Mouse (Mus musculus): ENCODE data around the gene Eif4g3.
A peak's percentile ranks its signal among the peaks of the same experiment; 100 is the strongest.
"Not testable (repeated sequence)": the region's sequence is repeated elsewhere in the genome, so short reads cannot be mapped to it uniquely, and the experiment has no call there.

The Eif4g3 gene

DNA sequence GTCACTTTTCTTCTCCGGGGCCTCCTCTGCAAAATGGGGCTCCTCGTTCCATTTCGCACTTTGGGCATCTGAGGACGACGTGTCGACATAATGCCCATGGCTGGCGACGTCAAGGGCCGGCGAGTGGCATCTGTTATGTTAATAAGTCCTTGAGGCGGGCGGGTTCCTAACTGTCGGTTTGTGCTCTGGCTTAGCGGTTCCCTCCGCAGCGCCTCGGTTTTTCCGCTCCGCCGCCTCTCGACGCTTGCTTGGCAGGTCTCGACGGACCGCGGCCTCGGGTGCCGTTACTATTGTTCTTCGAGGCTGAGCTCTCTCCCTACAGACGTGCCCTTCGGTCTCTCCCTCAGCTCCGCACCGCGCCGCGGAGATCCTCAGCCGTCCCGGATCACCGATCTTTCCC lies at the start of gene Eif4g3:
Gene Eif4g3, plus strand, starts transcription at position 133 of the 400 bp plus-strand sequence.
- DNase-seq (ENCODE audit: low spot score): no peak

DNA sequence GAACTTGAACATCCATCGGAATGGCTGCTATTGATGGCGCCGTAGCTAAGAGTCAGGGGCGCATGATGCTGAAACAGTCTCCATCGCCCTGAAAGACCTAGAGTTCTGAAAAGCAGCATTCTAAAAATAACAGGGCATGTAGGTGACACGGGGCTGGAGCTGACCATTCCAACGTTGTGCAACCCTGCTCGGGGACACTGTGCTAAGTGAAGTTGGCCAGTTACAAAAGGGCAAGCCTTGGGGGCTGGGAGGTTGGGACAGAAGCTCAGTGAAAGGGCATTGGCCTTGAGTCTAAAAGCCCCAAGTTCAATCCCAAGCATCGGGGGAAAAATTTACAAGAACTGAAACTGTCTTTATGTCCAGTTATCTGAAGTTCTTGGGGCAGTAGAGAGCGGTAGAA lies 49.3 kb upstream of the Eif4g3 start:
- DNase-seq (ENCODE audit: low spot score): no peak

- no peak for DNase-seq (ENCODE audit: low spot score)
These were observed 47.4 kb upstream of the Eif4g3 start for GRCm38 (mm10) chr4:137945376-137945775.

DNA sequence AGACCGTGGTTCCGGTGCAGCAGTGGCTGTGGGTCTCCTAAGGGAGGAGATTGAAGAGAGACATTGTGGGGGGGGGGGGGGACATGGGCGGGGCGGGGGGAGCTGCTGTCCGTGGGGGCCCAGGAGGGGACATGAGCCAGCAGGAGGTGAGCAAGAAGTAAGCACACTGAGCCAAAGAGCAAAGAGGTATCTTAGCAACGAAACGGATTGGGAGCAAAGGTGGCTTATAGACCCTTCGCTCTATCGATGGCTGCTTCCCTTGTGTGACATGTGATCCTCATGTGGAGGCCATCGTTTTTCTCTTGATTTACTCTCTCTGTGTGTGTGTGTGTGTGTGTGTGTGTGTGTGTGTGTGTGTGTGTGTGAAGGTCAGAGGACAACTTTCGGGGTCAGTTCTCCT lies 46.4 kb upstream of the Eif4g3 start:
- DNase-seq (ENCODE audit: low spot score): no peak

DNA sequence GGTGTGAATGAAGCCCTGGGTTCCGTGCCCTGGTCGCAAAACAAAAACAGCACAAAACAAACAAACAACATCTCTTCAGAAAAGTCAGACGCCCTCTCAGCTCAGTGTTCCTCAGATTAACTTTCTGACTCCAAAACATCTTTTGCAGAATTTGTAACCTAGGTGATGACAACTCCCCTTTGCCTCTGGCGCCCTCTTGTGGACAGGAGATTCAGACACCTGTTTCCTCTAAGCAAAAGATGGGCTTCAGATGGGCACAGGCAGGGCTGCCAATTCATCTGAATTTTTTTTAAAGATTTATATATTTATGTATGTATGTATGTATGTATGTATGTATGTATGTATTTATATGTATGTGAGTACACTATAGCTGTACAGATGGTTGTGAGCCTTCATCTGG lies 40.0 kb upstream of the Eif4g3 start:
- DNase-seq (ENCODE audit: low spot score): peak; percentile 86

DNA sequence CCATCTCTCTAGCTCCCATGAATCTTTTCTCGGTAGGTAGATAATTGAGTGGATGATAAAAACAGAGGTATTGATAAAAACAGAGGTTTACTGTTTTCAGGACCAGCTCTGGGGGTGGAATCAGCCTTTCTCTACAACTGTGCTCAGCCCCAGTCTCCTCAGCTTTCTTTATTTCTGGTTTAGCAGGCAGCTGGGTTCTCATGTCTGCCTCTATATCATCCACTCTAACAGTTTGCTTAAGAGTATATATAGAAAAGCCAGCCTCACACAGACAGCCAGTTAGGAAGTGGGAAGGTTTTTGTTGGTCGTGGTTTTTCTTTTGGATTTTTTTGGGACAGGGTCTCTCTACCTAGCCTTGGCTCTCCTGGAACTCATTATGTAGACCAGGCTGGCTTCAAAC lies 38.6 kb upstream of the Eif4g3 start:
- no peak for DNase-seq (ENCODE audit: low spot score)

- peak; percentile 79 for DNase-seq (ENCODE audit: low spot score)
These were observed 37.9 kb upstream of the Eif4g3 start for GRCm38 (mm10) chr4:137954926-137955396.

GRCm38 (mm10) chr4:137956260-137956659 lies 36.6 kb upstream of the Eif4g3 start:
- DNase-seq (ENCODE audit: low spot score): no peak

DNA sequence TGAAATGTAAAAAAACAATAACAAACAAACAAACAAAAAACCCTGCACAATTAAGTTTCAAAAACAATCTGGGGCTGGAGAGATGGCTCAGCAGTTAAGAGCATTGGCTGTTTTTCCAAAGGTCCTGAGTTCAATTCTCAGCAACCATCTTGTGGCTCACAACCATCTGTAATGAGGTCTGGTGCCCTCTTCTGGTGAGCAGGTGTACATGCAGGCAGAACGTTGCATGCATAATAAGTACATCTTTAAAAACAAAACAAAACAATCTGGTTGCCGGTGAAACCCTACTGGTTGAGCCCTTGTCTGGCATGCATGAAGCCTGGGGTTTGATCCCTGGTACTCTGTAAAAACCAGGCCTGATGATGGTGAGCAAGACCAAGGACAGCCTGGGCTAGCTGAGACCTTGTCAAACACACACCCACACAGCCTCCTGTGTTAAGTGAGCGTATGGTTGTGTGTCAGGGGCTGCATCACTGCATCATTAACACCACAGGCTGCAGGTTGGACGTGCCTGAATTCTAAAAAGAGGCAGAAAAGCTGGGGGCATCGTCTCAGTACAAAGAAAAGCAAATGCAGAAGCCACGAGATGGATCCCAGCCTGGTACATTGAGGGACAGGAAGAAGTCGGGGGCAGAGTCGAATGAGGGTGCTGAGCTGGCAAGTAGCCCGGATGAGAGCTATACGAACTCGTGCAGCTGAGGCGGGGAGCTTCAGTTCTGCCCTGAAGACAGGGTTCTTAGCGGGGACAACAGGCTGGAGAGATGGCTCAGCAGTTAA lies 32.7 kb upstream of the Eif4g3 start:
- DNase-seq (ENCODE audit: low spot score): no peak

DNA sequence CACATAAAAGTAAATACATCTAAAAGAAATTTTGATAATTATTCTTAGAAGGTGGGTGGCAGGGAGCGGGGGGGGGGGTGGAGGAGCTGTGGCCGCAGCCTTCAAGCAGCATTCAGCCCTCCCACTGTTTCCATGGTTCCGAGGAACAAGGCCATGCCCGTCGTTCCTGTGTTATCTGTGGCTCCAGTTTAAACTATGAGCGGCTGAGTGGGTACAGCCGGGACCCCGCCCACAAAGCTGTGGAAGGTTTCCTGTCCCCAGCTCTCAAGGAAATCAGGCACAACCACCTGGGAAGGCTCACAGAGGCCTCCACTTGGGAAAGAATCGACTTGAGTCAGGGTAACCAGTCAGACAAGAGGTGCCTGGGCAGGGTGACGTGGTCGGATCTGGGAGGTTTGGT lies 32.1 kb upstream of the Eif4g3 start:
- DNase-seq (ENCODE audit: low spot score): peak; percentile 33

- no peak for DNase-seq (ENCODE audit: low spot score)
These were observed 30.0 kb upstream of the Eif4g3 start for GRCm38 (mm10) chr4:137962643-137963350.

GRCm38 (mm10) chr4:137963431-137963830 lies 29.4 kb upstream of the Eif4g3 start:
- DNase-seq (ENCODE audit: low spot score): no peak

GRCm38 (mm10) chr4:137963881-137964584 lies 28.8 kb upstream of the Eif4g3 start:
- peak; percentile 87 for DNase-seq (ENCODE audit: low spot score)

DNA sequence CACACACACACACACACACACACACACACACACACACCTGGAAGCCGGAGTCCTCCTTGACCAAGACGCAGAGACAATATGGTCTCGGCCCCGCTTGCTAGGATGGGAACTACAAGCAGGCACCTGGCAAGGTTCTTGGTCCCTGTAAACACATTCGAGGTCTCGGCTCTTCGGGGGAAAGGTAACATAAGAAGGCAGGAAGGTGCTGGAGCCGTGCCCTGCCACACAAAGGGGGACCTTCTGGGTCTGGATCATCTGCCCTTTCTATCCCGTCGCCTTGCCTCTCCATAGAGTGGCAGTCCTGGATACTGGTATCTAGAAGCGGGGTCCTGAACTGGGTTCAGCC lies 28.3 kb upstream of the Eif4g3 start:
- no peak for DNase-seq (ENCODE audit: low spot score)

- DNase-seq (ENCODE audit: low spot score): peak; percentile 67
These were observed 24.6 kb upstream of the Eif4g3 start for GRCm38 (mm10) chr4:137968203-137968602.

DNA sequence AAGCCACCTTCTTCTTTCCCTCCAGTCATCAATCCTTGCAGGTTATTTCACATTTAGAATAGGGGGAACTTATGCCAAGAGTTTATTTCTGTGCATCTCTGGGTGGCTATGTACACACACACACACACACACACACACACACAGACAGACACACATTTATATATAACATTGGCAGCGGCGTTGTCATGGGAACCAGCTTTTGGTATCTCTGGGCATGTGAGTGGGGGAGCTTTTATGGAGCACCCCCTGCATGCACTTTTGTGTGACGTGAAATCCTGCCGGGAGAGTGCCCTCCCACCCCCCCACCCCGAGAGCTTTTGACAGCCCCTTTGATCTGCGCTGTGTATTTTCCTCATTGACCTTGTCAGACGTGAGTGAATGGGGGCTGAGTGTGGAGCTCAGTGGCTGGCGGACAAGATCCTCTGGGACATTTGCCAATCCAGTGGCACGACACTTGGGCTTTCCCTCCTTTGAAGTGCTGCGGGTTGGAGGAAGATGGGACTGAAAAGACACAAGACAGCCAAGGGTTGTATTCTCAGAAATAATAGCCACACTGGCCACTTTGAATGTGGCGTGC lies 22.1 kb upstream of the Eif4g3 start:
- DNase-seq (ENCODE audit: low spot score): not testable (repeated sequence)

DNA sequence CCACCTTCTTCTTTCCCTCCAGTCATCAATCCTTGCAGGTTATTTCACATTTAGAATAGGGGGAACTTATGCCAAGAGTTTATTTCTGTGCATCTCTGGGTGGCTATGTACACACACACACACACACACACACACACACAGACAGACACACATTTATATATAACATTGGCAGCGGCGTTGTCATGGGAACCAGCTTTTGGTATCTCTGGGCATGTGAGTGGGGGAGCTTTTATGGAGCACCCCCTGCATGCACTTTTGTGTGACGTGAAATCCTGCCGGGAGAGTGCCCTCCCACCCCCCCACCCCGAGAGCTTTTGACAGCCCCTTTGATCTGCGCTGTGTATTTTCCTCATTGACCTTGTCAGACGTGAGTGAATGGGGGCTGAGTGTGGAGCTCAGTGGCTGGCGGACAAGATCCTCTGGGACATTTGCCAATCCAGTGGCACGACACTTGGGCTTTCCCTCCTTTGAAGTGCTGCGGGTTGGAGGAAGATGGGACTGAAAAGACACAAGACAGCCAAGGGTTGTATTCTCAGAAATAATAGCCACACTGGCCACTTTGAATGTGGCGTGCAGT lies 17.9 kb upstream of the Eif4g3 start:
- DNase-seq (ENCODE audit: low spot score): not testable (repeated sequence)

DNA sequence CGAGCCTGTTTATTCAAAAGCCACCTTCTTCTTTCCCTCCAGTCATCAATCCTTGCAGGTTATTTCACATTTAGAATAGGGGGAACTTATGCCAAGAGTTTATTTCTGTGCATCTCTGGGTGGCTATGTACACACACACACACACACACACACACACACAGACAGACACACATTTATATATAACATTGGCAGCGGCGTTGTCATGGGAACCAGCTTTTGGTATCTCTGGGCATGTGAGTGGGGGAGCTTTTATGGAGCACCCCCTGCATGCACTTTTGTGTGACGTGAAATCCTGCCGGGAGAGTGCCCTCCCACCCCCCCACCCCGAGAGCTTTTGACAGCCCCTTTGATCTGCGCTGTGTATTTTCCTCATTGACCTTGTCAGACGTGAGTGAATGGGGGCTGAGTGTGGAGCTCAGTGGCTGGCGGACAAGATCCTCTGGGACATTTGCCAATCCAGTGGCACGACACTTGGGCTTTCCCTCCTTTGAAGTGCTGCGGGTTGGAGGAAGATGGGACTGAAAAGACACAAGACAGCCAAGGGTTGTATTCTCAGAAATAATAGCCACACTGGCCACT lies 13.7 kb upstream of the Eif4g3 start:
- DNase-seq (ENCODE audit: low spot score): not testable (repeated sequence)

GRCm38 (mm10) chr4:137982869-137983268 lies 10.0 kb upstream of the Eif4g3 start:
- DNase-seq (ENCODE audit: low spot score): no peak

GRCm38 (mm10) chr4:137984212-137984611 lies 8.6 kb upstream of the Eif4g3 start:
- peak; percentile 44 for DNase-seq (ENCODE audit: low spot score)

- DNase-seq (ENCODE audit: low spot score): no peak
These were observed 8.1 kb upstream of the Eif4g3 start for GRCm38 (mm10) chr4:137984746-137985145.

DNA sequence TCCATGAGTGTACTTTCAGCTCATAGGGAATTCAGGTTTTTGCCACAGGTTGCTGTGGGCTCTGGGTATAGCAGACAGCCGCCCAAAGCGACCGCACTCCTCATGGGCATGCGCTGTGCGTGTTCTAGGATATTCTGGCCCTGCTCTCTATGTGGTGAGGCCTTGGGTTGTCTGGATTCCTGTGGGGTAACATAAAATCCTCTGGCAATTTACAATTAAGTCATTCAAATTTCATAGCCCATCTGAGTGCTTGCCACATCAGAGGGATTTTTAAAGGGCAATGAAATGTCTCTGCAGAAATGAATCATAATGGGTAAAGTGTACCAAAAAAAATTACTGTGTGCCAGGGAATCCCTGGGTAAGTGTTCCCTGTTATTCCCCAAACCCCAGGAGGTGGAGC lies 3.4 kb upstream of the Eif4g3 start:
- DNase-seq (ENCODE audit: low spot score): no peak
